10 mouse cellular contexts compared by ENCODE assay signal in the genomic region with DNA sequence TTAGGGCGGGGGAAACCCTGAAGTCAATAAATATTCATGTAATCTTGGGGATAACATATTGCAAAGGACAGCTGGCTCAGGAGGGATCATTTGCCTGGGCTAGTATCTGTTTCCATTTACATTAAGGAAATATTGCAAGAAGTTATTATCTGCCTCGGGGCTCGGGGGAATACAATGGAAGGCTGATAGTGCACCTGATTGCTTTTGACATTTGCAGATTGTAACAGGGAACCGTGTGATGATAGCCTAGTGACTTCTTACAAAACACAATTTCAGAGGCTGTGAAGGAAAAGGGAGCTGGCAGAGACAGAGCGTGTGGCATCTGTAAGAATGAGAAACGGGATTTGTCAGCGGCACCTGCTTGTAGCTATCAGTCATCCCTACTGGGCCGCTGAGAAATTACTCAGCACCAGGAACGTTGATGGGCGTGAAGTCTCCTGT.
DNase-seq lines count a peak whose midpoint lies in the region; ATAC-seq and TF ChIP-seq lines count a peak whose summit lies in the region.
"Had no signal": no experiment of that assay in that cellular context is flagged by ENCODE, and none has a peak within 500 bp of the region (broad histone marks: within the 10 kb centered on the region; RNA-seq: fewer than 3 reads in every experiment).

No protein-coding gene starts in this region.

- no peak overlapping the region for H3K4me2 ChIP-seq in hindbrain, embryonic 11.5 days (replicated peaks; ENCODE audit: low read depth, low read length)
- no peak overlapping the region for H3K4me2 ChIP-seq in neural tube, embryonic 14.5 days (ENCODE audit: low read depth, low read length)
- H3K4me2 ChIP-seq: embryonic facial prominence, embryonic 12.5 days had no signal

- H3K9ac ChIP-seq in hindbrain, embryonic 11.5 days (ENCODE audit: low read depth, low read length): no peak overlapping the region
- H3K9ac ChIP-seq in neural tube, embryonic 14.5 days (replicated peaks; ENCODE audit: low read depth, low read length): no peak overlapping the region
- H3K9ac ChIP-seq: embryonic facial prominence, embryonic 12.5 days had no signal

- no peak for TF ChIP-seq CTCF in cerebellum, adult 2 months (IDR thresholded peaks at IDR 0.05; ENCODE audit: borderline replicate concordance, insufficient read depth, low read depth, low read length)

- no peaks in the 10 kb centered on the region for H3K36me3 ChIP-seq in hindbrain, embryonic 11.5 days (ENCODE audit: control insufficient read depth, insufficient read depth, low read length)
- no peaks in the 10 kb centered on the region for H3K36me3 ChIP-seq in hindbrain, embryonic 10.5 days
- H3K36me3 ChIP-seq in neural tube, embryonic 14.5 days (ENCODE audit: control insufficient read depth, insufficient read depth, low read length): no peaks in the 10 kb centered on the region
- H3K36me3 ChIP-seq: embryonic facial prominence, embryonic 12.5 days had no signal

- WGBS in cerebellum, adult 2 months: 37% methylated on average over 10 of the region's 10 CpGs
- 56% methylated on average over 10 of the region's 10 CpGs for WGBS in hindbrain, embryonic 11.5 days
- 74% methylated on average over 10 of the region's 10 CpGs for WGBS in hindbrain, embryonic 10.5 days
- 24% methylated on average over 10 of the region's 10 CpGs for WGBS in neural tube, embryonic 14.5 days

- H3K27ac ChIP-seq in cerebellum, adult 2 months (ENCODE audit: insufficient read depth, low read length): no peak overlapping the region
- H3K27ac ChIP-seq in hindbrain, embryonic 11.5 days (ENCODE audit: low read depth, low read length): peak overlapping the region; percentile 12; the same call in 1 of the 2 replicates
- H3K27ac ChIP-seq in hindbrain, embryonic 10.5 days: no peak overlapping the region
- H3K27ac ChIP-seq in neural tube, embryonic 14.5 days (ENCODE audit: low read depth, low read length): peak overlapping the region; percentile 28; the same call in 1 of the 2 replicates
- H3K27ac ChIP-seq: embryonic facial prominence, embryonic 12.5 days had no signal

- H3K4me1 ChIP-seq in cerebellum, adult 2 months (ENCODE audit: control insufficient read depth, insufficient read depth, low read length): peaks cover 3% of the 10 kb centered on the region; the same call in 1 of the 2 replicates
- H3K4me1 ChIP-seq in hindbrain, embryonic 11.5 days (replicated peaks; ENCODE audit: control insufficient read depth, insufficient read depth, low read length): no peaks in the 10 kb centered on the region
- H3K4me1 ChIP-seq in hindbrain, embryonic 10.5 days (replicated peaks): no peaks in the 10 kb centered on the region
- peaks cover 4% of the 10 kb centered on the region; the same call in 1 of the 2 replicates for H3K4me1 ChIP-seq in neural tube, embryonic 14.5 days (ENCODE audit: control insufficient read depth, insufficient read depth, low read length)
- H3K4me1 ChIP-seq: embryonic facial prominence, embryonic 12.5 days had no signal

- no peaks in the 10 kb centered on the region for H3K27me3 ChIP-seq in cerebellum, adult 2 months (ENCODE audit: control insufficient read depth, insufficient read depth, low read length)
- H3K27me3 ChIP-seq in hindbrain, embryonic 11.5 days (ENCODE audit: control insufficient read depth, insufficient read depth, low read length): no peaks in the 10 kb centered on the region
- H3K27me3 ChIP-seq in hindbrain, embryonic 10.5 days (ENCODE audit: insufficient read depth, poor library complexity, severe bottlenecking): no peaks in the 10 kb centered on the region; the same call in 1 of the 2 replicates
- H3K27me3 ChIP-seq in neural tube, embryonic 14.5 days (ENCODE audit: control insufficient read depth, insufficient read depth, low read length): no peaks in the 10 kb centered on the region
- H3K27me3 ChIP-seq: embryonic facial prominence, embryonic 12.5 days had no signal

- no peak for TF ChIP-seq POLR2A in cerebellum, adult 2 months (IDR thresholded peaks at IDR 0.05; ENCODE audit: borderline replicate concordance, insufficient read depth, low read length)

- no peak overlapping the region for H3K4me3 ChIP-seq in cerebellum, adult 2 months (replicated peaks; ENCODE audit: insufficient read depth, low read depth, low read length)
- H3K4me3 ChIP-seq in hindbrain, embryonic 11.5 days (ENCODE audit: low read depth, low read length): no peak overlapping the region
- no peak overlapping the region for H3K4me3 ChIP-seq in hindbrain, embryonic 10.5 days
- no peak overlapping the region for H3K4me3 ChIP-seq in neural tube, embryonic 14.5 days (ENCODE audit: low read depth, low read length)
- H3K4me3 ChIP-seq: embryonic facial prominence, embryonic 12.5 days had no signal

- peak; percentile 81 for ATAC-seq in hindbrain, embryonic 11.5 days (ENCODE audit: low FRiP score)
- ATAC-seq in neural tube, embryonic 14.5 days (ENCODE audit: low read depth): peak; percentile 80

- peak; percentile 19 to 24 for DNase-seq in cerebellum, postnatal 10 days
- no peak for DNase-seq in cerebellum, adult 2 months
- DNase-seq in hindbrain, embryonic 11.5 days (ENCODE audit: low spot score): peak; percentile 24
- DNase-seq in hindbrain, embryonic 10.5 days (ENCODE audit: low spot score): no peak
- peak; percentile 44 for DNase-seq in layer of hippocampus, adult 9-11 months
- DNase-seq in urinary bladder, adult 18-20 months (ENCODE audit: low spot score in 2 of 2): no peak
- DNase-seq in spleen, postnatal 14 days (ENCODE audit: low spot score in 2 of 2): no peak
- DNase-seq: kidney, postnatal 25 days had no signal

- no peaks in the 10 kb centered on the region for H3K9me3 ChIP-seq in hindbrain, embryonic 11.5 days (ENCODE audit: control insufficient read depth, low read length)
- no peaks in the 10 kb centered on the region for H3K9me3 ChIP-seq in hindbrain, embryonic 10.5 days
- no peaks in the 10 kb centered on the region for H3K9me3 ChIP-seq in neural tube, embryonic 14.5 days (ENCODE audit: control insufficient read depth, low read length)
- H3K9me3 ChIP-seq: embryonic facial prominence, embryonic 12.5 days had no signal

Comparison
In these comparisons a context has a peak if more than half of its experiments do, and no peak if none do; other contexts are left out.
1. DNase-seq: peak in cerebellum, postnatal 10 days (2 of 2), hindbrain, embryonic 11.5 days (single experiment) and layer of hippocampus, adult 9-11 months (single experiment); none in cerebellum, adult 2 months (0 of 2), hindbrain, embryonic 10.5 days (single experiment), urinary bladder, adult 18-20 months (0 of 2) and spleen, postnatal 14 days (0 of 2).
2. H3K27ac ChIP-seq: peak in hindbrain, embryonic 11.5 days (single experiment) and neural tube, embryonic 14.5 days (single experiment); none in cerebellum, adult 2 months (single experiment) and hindbrain, embryonic 10.5 days (single experiment).